8 mouse cellular contexts compared by ENCODE assay signal in the genomic region with DNA sequence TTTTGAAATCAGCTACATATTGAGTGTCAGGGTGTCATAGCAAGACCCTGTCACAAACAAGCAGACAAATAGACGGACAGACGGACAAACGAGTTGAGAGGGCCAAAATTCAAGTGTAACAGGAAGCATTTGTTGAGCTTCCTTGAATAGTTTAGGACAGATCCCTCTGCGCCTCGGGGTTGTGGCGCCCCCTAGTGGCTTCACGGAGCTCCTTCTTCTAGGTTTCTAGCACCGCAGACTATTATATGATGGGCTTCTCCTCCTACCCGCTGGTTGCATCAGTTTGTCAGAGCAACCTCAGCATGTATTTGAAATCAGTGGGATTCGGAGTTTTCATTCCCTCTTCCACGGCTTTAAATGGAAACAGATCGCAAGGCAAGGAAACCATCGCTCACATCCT. TPM values are rescaled to one million over a fixed set of nuclear protein-coding genes. Genes with fewer than 3 reads are reported as not detected.
A peak's percentile ranks its signal among the peaks of the same experiment; 100 is the strongest.
DNase-seq lines count a peak whose midpoint lies in the region; ATAC-seq and TF ChIP-seq lines count a peak whose summit lies in the region.

No protein-coding gene starts in this region.

- peak; percentile 84 to 94 for DNase-seq in adrenal gland, adult (ENCODE audit: inconsistent age in 2 of 2, low spot score in 1 of 2)
- peak; percentile 94 for DNase-seq in gastrocnemius, postnatal 10 days
- DNase-seq in kidney, adult 11 months, result peak; percentile 27
- peak; percentile 85 to 89 for DNase-seq in left cerebral cortex, postnatal 36 days (ENCODE audit: low spot score in 2 of 2)
- DNase-seq in midbrain, embryonic 14.5 days, result peak; percentile 89

- no peaks in the 10 kb centered on the region for H3K9me3 ChIP-seq in midbrain, embryonic 14.5 days (ENCODE audit: control insufficient read depth, low read length)

- peak; percentile 99 for ATAC-seq in common myeloid progenitor, adult 5-6 weeks (replicated peaks; ENCODE audit: low read depth, poor library complexity, severe bottlenecking)
- ATAC-seq in midbrain, embryonic 14.5 days (ENCODE audit: low FRiP score, low TSS enrichment), result peak; percentile 77; the same call in 1 of the 2 replicates
- no peak; the same call in 1 of the 2 replicates for ATAC-seq in erythroblast, adult 5-6 weeks (replicated peaks; ENCODE audit: low FRiP score, poor library complexity, severe bottlenecking)

- no peak overlapping the region for H3K4me3 ChIP-seq in midbrain, embryonic 14.5 days (replicated peaks; ENCODE audit: low read depth, low read length)
- no peak overlapping the region for H3K4me3 ChIP-seq in small intestine, adult 2 months (ENCODE audit: low read depth, low read length)

- no peak for TF ChIP-seq POLR2A in small intestine, adult 2 months (IDR thresholded peaks at IDR 0.05; ENCODE audit: low read depth, low read length)

- H3K9ac ChIP-seq in midbrain, embryonic 14.5 days (replicated peaks; ENCODE audit: low read length), result no peak overlapping the region

- no peaks in the 10 kb centered on the region for H3K27me3 ChIP-seq in midbrain, embryonic 14.5 days (ENCODE audit: control insufficient read depth, insufficient read depth, low read length)
- H3K27me3 ChIP-seq in small intestine, adult 2 months (ENCODE audit: control insufficient read depth, insufficient read depth, low read length), result no peaks in the 10 kb centered on the region

- peak; percentile 92 for TF ChIP-seq CTCF in small intestine, adult 2 months (IDR thresholded peaks at IDR 0.05; ENCODE audit: extremely low read depth, insufficient read length, insufficient replicate concordance, low read depth, low read length)

- 8% methylated on average over 13 of the region's 13 CpGs for WGBS in midbrain, embryonic 14.5 days
- 5% methylated on average over 13 of the region's 13 CpGs for WGBS in small intestine, adult 2 months

- H3K27ac ChIP-seq in midbrain, embryonic 14.5 days (replicated peaks; ENCODE audit: low read depth, low read length), result no peak overlapping the region
- no peak overlapping the region for H3K27ac ChIP-seq in small intestine, adult 2 months (ENCODE audit: insufficient read depth, low read depth, low read length)

- H3K36me3 ChIP-seq in midbrain, embryonic 14.5 days (ENCODE audit: control insufficient read depth, insufficient read depth, low read length), result no peaks in the 10 kb centered on the region
- H3K36me3 ChIP-seq in small intestine, adult 2 months (ENCODE audit: control insufficient read depth, insufficient read depth, low read length), result no peaks in the 10 kb centered on the region

- intact Hi-C loops in left cerebral cortex, postnatal 36 days (cut with DNase I), result loop anchor here (1.0 to 2.0 kb wide), 4 partner anchors 50 to 334 kb away; partner anchors contain the start of gene Spred1

- peaks cover 11% of the 10 kb centered on the region for H3K4me1 ChIP-seq in midbrain, embryonic 14.5 days (ENCODE audit: control insufficient read depth, insufficient read depth, low read length)
- H3K4me1 ChIP-seq in small intestine, adult 2 months (ENCODE audit: control insufficient read depth, insufficient read depth, insufficient read length, low read length), result no peaks in the 10 kb centered on the region

- 0 out of 2 replicates have a peak overlapping the region, but pooled peaks have one; percentile 2 for H3K4me2 ChIP-seq in midbrain, embryonic 14.5 days (ENCODE audit: low read length)

RNA-seq across cellular contexts. Expression of gene Fam98b, which starts 18.3 kb away (rescaled TPM):
- 18.2 and 42.2 TPM in 2 replicates for total RNA-seq in common myeloid progenitor, adult 5-6 weeks (2017)
- 10 to 100 TPM; 22.2 to 23.8 TPM for total RNA-seq in gastrocnemius, postnatal 10 days (2021)
- 10 to 100 TPM; 45.2 to 52.4 TPM for total RNA-seq in left cerebral cortex, postnatal 36 days (2021)
- 10.4 and 11.1 TPM in 2 replicates for polyA plus RNA-seq in midbrain, embryonic 14.5 days (2014; fragmentation: Nextera tagmentation; extraction: Ambion mirVana)
- polyA plus RNA-seq in small intestine, adult 2 months (2012; rRNA removed), result 1.2 and 2.5 TPM in 2 replicates
- total RNA-seq in erythroblast, adult 5-6 weeks (2015; ENCODE audit: low replicate concordance), result 11.5 and 16.3 TPM in 2 replicates
- total RNA-seq in erythroblast, adult 5-6 weeks (2017; ENCODE audit: low replicate concordance), result 0.28 and 4.1 TPM in 2 replicates

Comparison
In these comparisons a context has a peak if more than half of its experiments do, and no peak if none do; other contexts are left out.
1. DNase-seq: peak in every context shown above with its lines; median percentile 94 in gastrocnemius, postnatal 10 days; 89 in adrenal gland, adult; 89 in midbrain, embryonic 14.5 days; 87 in left cerebral cortex, postnatal 36 days; 27 in kidney, adult 11 months.